Mouse (Mus musculus) lung, postnatal 0 days (tissue): ENCODE measurements around the gene Lep.

Experiments used
- CTCF ChIP-seq: IDR thresholded peaks from 2 replicates; pipeline ENCODE4 v1.5.1; 2016; ENCODE audit warnings: antibody characterized with exemption, mild to moderate bottlenecking
- EP300 ChIP-seq: IDR thresholded peaks from 2 replicates; pipeline ENCODE4 v1.6.1; 2016; ENCODE audit warnings: antibody characterized with exemption, mild to moderate bottlenecking, control low read depth

- no peak for TF ChIP-seq CTCF
- TF ChIP-seq EP300: no peak
Observed at GRCm38 (mm10) chr6:29044029-29044428, 16.0 kb upstream of the Lep start.
